Mouse (Mus musculus) heart, embryonic 15.5 days (tissue): Measurements from ENCODE around the gene Manbal. TPM values are rescaled to one million over a fixed set of nuclear protein-coding genes. Genes with fewer than 3 reads are reported as not detected.
"Not testable (repeated sequence)": the region's sequence is repeated elsewhere in the genome, so short reads cannot be mapped to it uniquely, and the experiment has no call there.

Experiments used
- ATAC-seq: fragments of 200-750 bp; cut with Nextera tagmentation; replicated peaks from 2 replicates; pipeline ENCODE4 v1.8.0; 2017; ENCODE audit warnings: low read depth, moderate TSS enrichment; ENCODE audit not compliant: insufficient number of reproducible peaks, insufficient read depth, low FRiP score
- H3K27ac ChIP-seq: fragments of 300-500 bp; sonication (generic); 2 replicates; pipeline ENCODE4 v1.5.1; 2015; ENCODE audit warnings: mild to moderate bottlenecking, inconsistent platforms
- H3K27me3 ChIP-seq: fragments of 300-500 bp; sonication (generic); 2 replicates; pipeline ENCODE4 v1.6.1; 2015; ENCODE audit warnings: inconsistent platforms
- H3K36me3 ChIP-seq: fragments of 300-500 bp; sonication (generic); 2 replicates; pipeline ENCODE4 v1.6.1; 2015; ENCODE audit warnings: mild to moderate bottlenecking, inconsistent platforms
- H3K4me1 ChIP-seq: fragments of 300-500 bp; sonication (generic); replicated peaks from 2 replicates; pipeline ENCODE4 v1.6.1; 2015; ENCODE audit warnings: inconsistent platforms
- H3K4me2 ChIP-seq: fragments of 300-500 bp; sonication (generic); 2 replicates; pipeline ENCODE4 v1.6.1; 2015; ENCODE audit warnings: inconsistent platforms, mild to moderate bottlenecking, moderate library complexity
- H3K4me3 ChIP-seq: fragments of 300-500 bp; sonication (generic); 2 replicates; pipeline ENCODE4 v1.5.1; 2015; ENCODE audit warnings: mild to moderate bottlenecking, inconsistent platforms
- H3K9ac ChIP-seq: fragments of 300-500 bp; sonication (generic); 2 replicates; pipeline ENCODE4 v1.6.1; 2015; ENCODE audit warnings: mild to moderate bottlenecking, inconsistent platforms
- H3K9me3 ChIP-seq: fragments of 300-500 bp; sonication (generic); replicated peaks from 2 replicates; pipeline ENCODE4 v1.6.1; 2016; ENCODE audit warnings: inconsistent platforms
- WGBS: fragments of 180-500 bp; shearing (Covaris S2); methylation state at CpG from one replicate; pipeline ENCODE4 v1.1.7; 2015; ENCODE audit warnings: mixed read lengths; 5-methylcytosine and 5-hydroxymethylcytosine counted together
- polyA plus RNA-seq: library from polyadenylated mRNA; unstranded; fragments of >200 nt; fragmentation: Nextera tagmentation; extraction: Ambion mirVana; gene quantifications from 2 replicates; pipeline ENCODE4 v1.2.1, GENCODE M21; 2015

Gene Manbal
- polyA plus RNA-seq, 1 experiment from 2014 or later: 49.7 TPM

DNA sequence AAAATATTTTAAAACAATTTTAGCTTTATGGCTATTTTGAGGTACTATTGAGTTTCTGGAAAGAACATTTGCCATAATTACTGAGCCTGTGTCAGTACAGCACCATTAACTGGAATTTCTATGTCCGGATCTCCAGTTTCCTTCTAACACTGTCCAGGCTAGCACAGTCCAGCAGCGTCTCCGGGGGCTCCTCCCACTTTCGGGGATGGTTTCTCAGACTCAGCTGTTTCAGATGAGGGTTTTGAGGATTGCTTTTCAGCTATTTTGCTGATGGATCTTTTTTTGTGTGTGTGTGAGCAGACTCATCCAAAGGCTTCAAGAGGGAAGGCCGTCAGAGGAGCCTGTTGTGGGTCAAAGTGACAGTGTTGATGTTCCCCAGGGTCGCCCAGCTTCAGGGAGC, 4.3 kb downstream of the Manbal start:
- Histone ChIP-seq H3K9ac (no peak overlapping the region), H3K4me2 (no peak overlapping the region), H3K4me1 (peaks cover 52% of the 10 kb centered on the region), H3K36me3 (no peaks in the 10 kb centered on the region), H3K4me3 (no peak overlapping the region), H3K27me3 (no peaks in the 10 kb centered on the region), H3K27ac (no peak overlapping the region), H3K9me3 (no peaks in the 10 kb centered on the region)
- ATAC-seq: no peak
- 48% methylated on average over 6 of the region's 6 CpGs for WGBS

GRCm38 (mm10) chr2:157373681-157374080, 6.3 kb downstream of the Manbal start:
- H3K4me1 ChIP-seq: peaks cover 49% of the 10 kb centered on the region
- 60% methylated on average over 3 of the region's 3 CpGs for WGBS

DNA sequence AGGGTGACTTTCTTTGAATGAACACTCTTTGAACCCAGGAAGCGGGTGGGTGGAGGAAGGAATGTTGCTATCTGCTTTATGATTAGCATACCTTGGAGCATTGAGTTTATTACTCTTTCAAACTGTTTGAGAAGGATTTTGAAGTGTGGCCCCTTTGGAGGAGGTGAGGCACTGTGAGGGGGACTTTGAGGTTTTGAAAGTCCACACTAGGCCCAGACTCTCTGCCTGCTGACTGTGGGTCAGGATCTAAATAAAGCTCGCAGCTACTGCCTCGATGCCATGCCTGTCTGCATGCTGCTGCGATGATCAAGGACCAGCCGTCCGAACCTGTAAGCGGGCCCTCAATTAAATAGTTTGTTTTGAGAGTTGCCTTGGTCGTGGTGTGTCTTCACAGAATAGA, 7.7 kb downstream of the Manbal start:
- H3K4me1 ChIP-seq: peaks cover 46% of the 10 kb centered on the region
- no peak overlapping the region; the same call in 1 of the 2 replicates for H3K9ac ChIP-seq
- 37% methylated on average over 8 of the region's 8 CpGs for WGBS
- no peaks in the 10 kb centered on the region for H3K9me3 ChIP-seq
- ATAC-seq: no peak
- no peak overlapping the region for H3K4me2 ChIP-seq
- peaks cover 7% of the 10 kb centered on the region; the same call in 1 of the 2 replicates for H3K36me3 ChIP-seq
- H3K27me3 ChIP-seq: no peaks in the 10 kb centered on the region
- H3K27ac ChIP-seq: no peak overlapping the region
- H3K4me3 ChIP-seq: no peak overlapping the region

More at GRCm38 (mm10) chr2:157373681-157374080, 6.3 kb downstream of the Manbal start:
- Histone ChIP-seq H3K9me3 (no peaks in the 10 kb centered on the region), H3K27me3 (no peaks in the 10 kb centered on the region), H3K9ac (no peak overlapping the region), H3K4me3 (no peak overlapping the region), H3K27ac (no peak overlapping the region), H3K36me3 (no peaks in the 10 kb centered on the region), H3K4me2 (no peak overlapping the region)
- no peak for ATAC-seq

DNA sequence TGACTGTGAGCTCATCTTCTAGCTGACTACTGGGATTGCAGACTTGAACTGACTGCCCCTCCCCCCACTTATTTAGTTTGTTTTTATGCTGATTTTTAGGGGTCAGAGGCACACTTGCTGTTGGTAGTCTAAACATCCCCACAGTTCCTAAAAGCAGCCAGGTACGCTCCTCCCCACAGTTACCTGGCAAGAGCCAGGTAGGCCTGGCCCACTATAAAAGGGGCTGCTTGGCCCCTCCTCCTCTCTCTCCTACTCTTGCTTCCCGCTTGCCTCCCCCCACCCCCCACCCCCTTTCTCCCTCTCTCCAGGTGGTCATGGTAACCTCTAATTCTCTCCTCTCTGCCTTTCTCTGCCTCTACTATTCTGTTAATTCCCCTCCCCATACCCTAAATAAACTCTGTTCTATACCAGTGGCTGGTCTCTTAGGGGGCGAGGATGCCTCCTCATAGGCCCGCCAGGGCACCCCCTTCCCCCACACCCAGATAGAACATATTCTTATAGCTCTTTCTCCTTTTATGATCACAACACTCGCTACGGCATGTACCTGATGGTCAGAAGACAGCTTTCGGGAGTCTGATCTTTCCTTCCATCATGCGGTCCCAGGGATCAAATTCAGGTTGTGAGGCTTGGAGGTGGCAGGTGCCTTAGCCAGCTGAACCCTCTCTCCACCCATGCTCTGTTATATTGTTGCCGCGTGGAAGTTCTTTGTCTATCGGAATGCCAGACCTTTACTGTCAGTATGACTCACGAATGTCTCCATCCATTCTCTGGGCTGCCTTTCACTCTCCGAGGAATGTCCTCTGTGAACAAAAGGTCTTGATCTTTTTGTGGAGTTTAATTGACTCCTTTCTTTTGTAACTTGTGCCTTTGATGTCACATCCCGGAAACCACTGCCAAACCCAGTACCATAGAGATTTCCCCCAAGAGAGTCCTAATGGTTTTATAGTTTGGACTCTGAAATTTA, 8.7 kb downstream of the Manbal start:
- Histone ChIP-seq H3K27ac (no peak overlapping the region), H3K9ac (no peak overlapping the region), H3K9me3 (no peaks in the 10 kb centered on the region), H3K36me3 (peaks cover 10% of the 10 kb centered on the region; the same call in 1 of the 2 replicates), H3K4me3 (no peak overlapping the region), H3K4me1 (peaks cover 46% of the 10 kb centered on the region), H3K4me2 (no peak overlapping the region), H3K27me3 (no peaks in the 10 kb centered on the region)
- WGBS: 53% methylated on average over 14 of the region's 14 CpGs
- ATAC-seq: no peak

- no peak for ATAC-seq
- no peak overlapping the region for H3K27ac ChIP-seq
- no peak overlapping the region for H3K9ac ChIP-seq
- no peak overlapping the region for H3K4me3 ChIP-seq
- WGBS: 69% methylated on average over 3 of the region's 3 CpGs
- H3K4me2 ChIP-seq: no peak overlapping the region
- H3K27me3 ChIP-seq: no peaks in the 10 kb centered on the region
- peaks cover 10% of the 10 kb centered on the region; the same call in 1 of the 2 replicates for H3K36me3 ChIP-seq
- H3K4me1 ChIP-seq: peaks cover 42% of the 10 kb centered on the region
- no peaks in the 10 kb centered on the region for H3K9me3 ChIP-seq
Measured at GRCm38 (mm10) chr2:157376995-157377394, 9.6 kb downstream of the Manbal start.

DNA sequence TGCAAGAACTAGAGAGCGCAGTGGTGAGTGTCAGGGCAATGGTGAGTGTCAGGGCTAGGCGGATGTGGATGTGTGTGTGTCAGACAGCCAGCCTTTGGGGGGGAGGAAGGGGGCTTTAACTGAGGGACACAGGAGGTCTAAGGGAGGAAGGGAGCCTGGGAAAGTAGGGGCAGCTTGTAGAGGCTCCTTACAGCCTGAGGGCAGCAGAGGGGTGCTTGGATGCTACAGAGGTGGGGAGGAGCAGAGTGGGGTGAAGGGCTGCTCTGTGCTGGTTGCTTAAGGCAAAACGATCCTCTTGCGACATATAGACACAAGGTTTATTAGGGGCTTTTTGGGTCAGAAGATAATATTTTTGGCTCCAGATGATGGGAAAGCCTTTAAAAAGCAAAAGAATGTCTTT, 17.4 kb downstream of the Manbal start:
- H3K27me3 ChIP-seq: no peaks in the 10 kb centered on the region
- H3K9ac ChIP-seq: no peak overlapping the region
- no peaks in the 10 kb centered on the region for H3K9me3 ChIP-seq
- WGBS: 81% methylated on average over 4 of the region's 4 CpGs
- no peak overlapping the region for H3K27ac ChIP-seq
- no peak overlapping the region for H3K4me3 ChIP-seq
- H3K4me2 ChIP-seq: no peak overlapping the region
- ATAC-seq: no peak
- 0 out of 2 replicates have a peak, but pooled peaks cover 3% of the 10 kb centered on the region for H3K4me1 ChIP-seq
- 0 out of 2 replicates have a peak, but pooled peaks cover 5% of the 10 kb centered on the region for H3K36me3 ChIP-seq

DNA sequence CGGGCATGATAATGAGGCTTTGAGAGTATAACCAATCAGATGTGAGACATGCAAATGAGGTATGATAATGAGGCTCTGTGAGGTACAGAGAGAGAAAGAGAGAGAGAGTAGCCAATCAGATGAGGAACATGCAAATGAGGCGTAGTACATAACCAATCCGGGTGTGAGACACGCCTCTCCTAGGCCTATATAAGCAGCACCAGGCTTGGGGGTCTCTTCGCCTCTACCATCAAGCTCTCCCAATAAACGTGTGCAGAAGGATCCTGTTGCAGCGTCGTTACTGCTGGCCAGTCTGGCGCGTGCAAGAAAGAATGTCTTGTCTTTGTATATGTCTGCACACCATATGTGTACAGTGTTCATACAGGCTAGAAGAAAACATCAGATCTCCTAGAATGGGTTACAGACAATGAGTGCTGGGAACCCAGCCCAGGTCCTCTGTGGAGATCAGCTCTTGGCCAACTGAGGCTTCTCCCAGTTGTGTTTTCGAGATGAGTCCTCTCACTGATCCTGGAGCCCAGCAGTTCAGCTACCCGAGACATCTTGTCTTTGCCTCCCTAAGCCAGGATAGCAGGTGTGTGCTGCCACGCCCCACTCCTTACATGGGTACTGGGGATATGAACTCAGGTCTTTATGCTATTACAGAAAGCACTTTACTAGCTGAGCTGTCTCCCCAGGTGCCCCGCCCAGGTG, 21.7 kb downstream of the Manbal start:
- H3K27me3 ChIP-seq, H3K9ac ChIP-seq, H3K4me1 ChIP-seq, H3K36me3 ChIP-seq, H3K27ac ChIP-seq, H3K9me3 ChIP-seq, H3K4me3 ChIP-seq, H3K4me2 ChIP-seq, ATAC-seq: not testable (repeated sequence)
- 96% methylated on average over 14 of the region's 14 CpGs for WGBS

- Histone ChIP-seq H3K36me3 (no peaks in the 10 kb centered on the region), H3K9ac (no peak overlapping the region), H3K27ac (no peak overlapping the region), H3K4me2 (no peak overlapping the region), H3K9me3 (no peaks in the 10 kb centered on the region), H3K27me3 (no peaks in the 10 kb centered on the region), H3K4me1 (no peaks in the 10 kb centered on the region), H3K4me3 (no peak overlapping the region)
- ATAC-seq: no peak
- 78% methylated on average over 7 of the region's 7 CpGs for WGBS
Measured at GRCm38 (mm10) chr2:157389591-157389921, 22.2 kb downstream of the Manbal start.

DNA sequence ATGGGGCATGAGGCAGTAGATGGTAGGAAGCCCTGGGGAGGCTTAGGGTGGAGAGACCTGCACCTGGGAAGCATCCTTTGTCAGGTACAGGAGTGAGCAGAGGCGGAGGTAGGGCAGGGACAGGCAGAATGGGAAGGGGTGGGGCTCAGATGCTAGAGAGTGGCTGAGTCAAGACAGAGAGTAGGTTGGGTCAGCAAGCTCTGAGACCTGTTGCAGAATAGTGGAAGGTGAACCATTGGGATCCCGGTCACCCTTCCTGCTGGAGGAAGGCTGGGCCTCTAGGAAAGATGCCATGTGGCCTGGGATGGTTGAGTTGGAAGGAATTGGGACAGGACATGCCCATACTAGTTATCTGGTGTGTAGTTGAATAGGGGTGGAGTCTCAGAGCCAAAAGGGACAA, 24.9 kb downstream of the Manbal start:
- Histone ChIP-seq H3K9me3 (no peaks in the 10 kb centered on the region), H3K4me2 (no peak overlapping the region), H3K4me1 (no peaks in the 10 kb centered on the region), H3K9ac (no peak overlapping the region), H3K27ac (no peak overlapping the region), H3K27me3 (no peaks in the 10 kb centered on the region), H3K36me3 (peaks cover 8% of the 10 kb centered on the region), H3K4me3 (no peak overlapping the region)
- ATAC-seq: no peak
- WGBS: 93% methylated on average over 2 of the region's 2 CpGs

- H3K9ac ChIP-seq: no peak overlapping the region
- no peak overlapping the region for H3K4me3 ChIP-seq
- H3K27me3 ChIP-seq: no peaks in the 10 kb centered on the region
- no peaks in the 10 kb centered on the region for H3K9me3 ChIP-seq
- 96% methylated on average over 4 of the region's 4 CpGs for WGBS
- no peak for ATAC-seq
- no peak overlapping the region for H3K4me2 ChIP-seq
- no peaks in the 10 kb centered on the region for H3K4me1 ChIP-seq
- H3K27ac ChIP-seq: no peak overlapping the region
- H3K36me3 ChIP-seq: peaks cover 17% of the 10 kb centered on the region
Measured at GRCm38 (mm10) chr2:157393549-157393948, 26.2 kb downstream of the Manbal start.

DNA sequence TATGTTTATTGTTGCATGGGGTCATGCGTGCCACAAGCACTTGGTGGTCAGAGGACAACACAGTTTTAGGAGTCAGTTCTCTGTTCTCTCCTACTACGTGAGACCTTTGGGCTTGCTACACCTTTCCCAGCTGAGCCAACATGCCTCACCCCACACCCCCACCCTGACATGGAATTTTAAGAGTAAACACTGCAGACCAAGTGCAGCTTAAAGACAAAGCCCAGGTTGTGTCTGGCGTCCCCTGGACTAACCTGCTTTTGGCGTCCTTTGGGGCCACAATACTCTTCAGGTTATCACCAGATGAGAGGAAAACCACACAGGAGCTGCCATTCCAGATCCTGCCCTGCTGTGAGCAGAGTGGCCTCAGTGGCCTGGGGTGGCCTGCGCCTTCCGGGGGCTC, 27.5 kb downstream of the Manbal start:
- no peak overlapping the region for H3K9ac ChIP-seq
- no peak overlapping the region for H3K4me2 ChIP-seq
- no peaks in the 10 kb centered on the region for H3K9me3 ChIP-seq
- H3K4me1 ChIP-seq: no peaks in the 10 kb centered on the region
- H3K4me3 ChIP-seq: no peak overlapping the region
- WGBS: 62% methylated on average over 6 of the region's 6 CpGs
- no peak for ATAC-seq
- H3K36me3 ChIP-seq: peaks cover 18% of the 10 kb centered on the region
- H3K27me3 ChIP-seq: no peaks in the 10 kb centered on the region
- H3K27ac ChIP-seq: no peak overlapping the region
